Mouse (Mus musculus): ENCODE measurements around the gene Gadd45a.

The Gadd45a gene

GRCm38 (mm10) chr6:67016520-67017111 is 20.6 kb downstream of the Gadd45a start:
- DNase-seq = no peak

GRCm38 (mm10) chr6:67015739-67016519 is 21.3 kb downstream of the Gadd45a start:
- no peak for DNase-seq

- no peak for DNase-seq
Observed at GRCm38 (mm10) chr6:67014679-67015075, 22.6 kb downstream of the Gadd45a start.

GRCm38 (mm10) chr6:67013949-67014678 is 23.1 kb downstream of the Gadd45a start:
- no peak for DNase-seq

GRCm38 (mm10) chr6:67013293-67013948 is 23.8 kb downstream of the Gadd45a start:
- no peak for DNase-seq

- no peak for DNase-seq
Observed at GRCm38 (mm10) chr6:67011217-67011518, 26.1 kb downstream of the Gadd45a start.

GRCm38 (mm10) chr6:67010370-67011216 is 26.7 kb downstream of the Gadd45a start:
- no peak for DNase-seq

GRCm38 (mm10) chr6:67009888-67010287 is 27.4 kb downstream of the Gadd45a start:
- no peak for DNase-seq

- DNase-seq = no peak
Observed at GRCm38 (mm10) chr6:66999800-67000199, 37.5 kb downstream of the Gadd45a start.

GRCm38 (mm10) chr6:66998645-66999044 is 38.6 kb downstream of the Gadd45a start:
- DNase-seq = no peak

- DNase-seq = no peak
Observed at GRCm38 (mm10) chr6:66996257-66996656, 41.0 kb downstream of the Gadd45a start.

- DNase-seq = no peak
Observed at GRCm38 (mm10) chr6:66995825-66996224, 41.4 kb downstream of the Gadd45a start.

GRCm38 (mm10) chr6:66994981-66995380 is 42.3 kb downstream of the Gadd45a start:
- DNase-seq = no peak

- DNase-seq = no peak
Observed at GRCm38 (mm10) chr6:66992786-66993185, 44.5 kb downstream of the Gadd45a start.

- no peak for DNase-seq
Observed at GRCm38 (mm10) chr6:66992232-66992631, 45.0 kb downstream of the Gadd45a start.

- no peak for DNase-seq
Observed at GRCm38 (mm10) chr6:66989518-66989917, 47.7 kb downstream of the Gadd45a start.

GRCm38 (mm10) chr6:66989037-66989436 is 48.2 kb downstream of the Gadd45a start:
- no peak for DNase-seq

- DNase-seq = no peak
Observed at GRCm38 (mm10) chr6:66988363-66988762, 48.9 kb downstream of the Gadd45a start.

- DNase-seq = no peak
Observed at GRCm38 (mm10) chr6:66987643-66988042, 49.6 kb downstream of the Gadd45a start.

- no peak for DNase-seq
Observed at GRCm38 (mm10) chr6:66986063-66986462, 51.2 kb downstream of the Gadd45a start.

- no peak for DNase-seq
Observed at GRCm38 (mm10) chr6:66985500-66985899, 51.8 kb downstream of the Gadd45a start.
